Mouse (Mus musculus): ENCODE data around the gene Gnao1. TPM values are rescaled to one million over a fixed set of nuclear protein-coding genes. Genes with fewer than 3 reads are reported as not detected.

Gene Gnao1
- polyA plus RNA-seq, 1 experiment from 2014 or later, result 140 TPM

GRCm38 (mm10) chr8:93819929-93820328, 10.2 kb downstream of the Gnao1 start:
- Histone ChIP-seq H3K4me3 (replicated peaks) (no peak overlapping the region), H3K36me3 (peaks cover 62% of the 10 kb centered on the region), H3K4me1 (replicated peaks) (peaks cover 16% of the 10 kb centered on the region), H3K9ac (replicated peaks) (no peak overlapping the region), H3K4me2 (replicated peaks) (no peak overlapping the region), H3K9me3 (no peaks in the 10 kb centered on the region), H3K27ac (no peak overlapping the region), H3K27me3 (no peaks in the 10 kb centered on the region)
- 82% methylated on average over 4 of the region's 4 CpGs for WGBS
- ATAC-seq, result no peak

GRCm38 (mm10) chr8:93821327-93821726, 11.6 kb downstream of the Gnao1 start:
- peaks cover 71% of the 10 kb centered on the region for H3K36me3 ChIP-seq
- 96% methylated on average over 7 of the region's 7 CpGs for WGBS
- H3K27me3 ChIP-seq, result no peaks in the 10 kb centered on the region
- no peak overlapping the region for H3K4me3 ChIP-seq (replicated peaks)
- no peak overlapping the region for H3K4me2 ChIP-seq (replicated peaks)
- H3K4me1 ChIP-seq (replicated peaks), result peaks cover 2% of the 10 kb centered on the region
- ATAC-seq, result no peak
- no peaks in the 10 kb centered on the region for H3K9me3 ChIP-seq
- no peak overlapping the region for H3K27ac ChIP-seq
- H3K9ac ChIP-seq (replicated peaks), result no peak overlapping the region

- H3K36me3 ChIP-seq, result peaks cover 50% of the 10 kb centered on the region
Observed at GRCm38 (mm10) chr8:93825317-93825716, 15.6 kb downstream of the Gnao1 start.

GRCm38 (mm10) chr8:93830626-93831025, 20.9 kb downstream of the Gnao1 start:
- H3K27me3 ChIP-seq, result no peaks in the 10 kb centered on the region
- no peaks in the 10 kb centered on the region for H3K9me3 ChIP-seq
- H3K4me3 ChIP-seq (replicated peaks), result no peak overlapping the region
- H3K9ac ChIP-seq (replicated peaks), result no peak overlapping the region
- no peak overlapping the region for H3K27ac ChIP-seq
- H3K4me2 ChIP-seq (replicated peaks), result no peak overlapping the region
- ATAC-seq, result no peak
- 82% methylated on average over 3 of the region's 3 CpGs for WGBS
- peaks cover 57% of the 10 kb centered on the region for H3K4me1 ChIP-seq (replicated peaks)
- H3K36me3 ChIP-seq, result peaks cover 16% of the 10 kb centered on the region

More at GRCm38 (mm10) chr8:93825317-93825716, 15.6 kb downstream of the Gnao1 start:
- Histone ChIP-seq H3K4me1 (replicated peaks) (peaks cover 4% of the 10 kb centered on the region), H3K4me3 (replicated peaks) (no peak overlapping the region), H3K4me2 (replicated peaks) (no peak overlapping the region), H3K9me3 (no peaks in the 10 kb centered on the region), H3K9ac (replicated peaks) (no peak overlapping the region), H3K27ac (no peak overlapping the region), H3K27me3 (no peaks in the 10 kb centered on the region)
- no peak for ATAC-seq
- WGBS, result 76% methylated on average over 4 of the region's 4 CpGs

GRCm38 (mm10) chr8:93835771-93836170, 26.0 kb downstream of the Gnao1 start:
- peaks cover 99% of the 10 kb centered on the region for H3K4me1 ChIP-seq (replicated peaks)
- H3K27me3 ChIP-seq, result no peaks in the 10 kb centered on the region
- H3K27ac ChIP-seq, result no peak overlapping the region
- H3K36me3 ChIP-seq, result peaks cover 5% of the 10 kb centered on the region; the same call in 1 of the 2 replicates
- H3K4me2 ChIP-seq (replicated peaks), result no peak overlapping the region
- H3K9me3 ChIP-seq, result no peaks in the 10 kb centered on the region
- WGBS, result 37% methylated on average over 5 of the region's 5 CpGs
- ATAC-seq, result no peak
- no peak overlapping the region for H3K4me3 ChIP-seq (replicated peaks)
- no peak overlapping the region for H3K9ac ChIP-seq (replicated peaks)

GRCm38 (mm10) chr8:93839113-93839512, 29.3 kb downstream of the Gnao1 start:
- H3K36me3 ChIP-seq, result peaks cover 5% of the 10 kb centered on the region; the same call in 1 of the 2 replicates
- H3K27ac ChIP-seq, result peak overlapping the region; percentile 32; the same call in 1 of the 2 replicates
- ATAC-seq, result 0 out of 2 replicates have a peak, but pooled peaks have one; percentile 16
- WGBS, result 14% methylated on average over 8 of the region's 8 CpGs
- peaks cover 91% of the 10 kb centered on the region for H3K4me1 ChIP-seq (replicated peaks)
- no peak overlapping the region for H3K4me3 ChIP-seq (replicated peaks)
- no peaks in the 10 kb centered on the region for H3K27me3 ChIP-seq
- no peak overlapping the region for H3K9ac ChIP-seq (replicated peaks)
- no peaks in the 10 kb centered on the region for H3K9me3 ChIP-seq
- no peak overlapping the region for H3K4me2 ChIP-seq (replicated peaks)

GRCm38 (mm10) chr8:93840486-93840885, 30.7 kb downstream of the Gnao1 start:
- 31% methylated on average over 4 of the region's 4 CpGs for WGBS
- Histone ChIP-seq H3K4me1 (replicated peaks) (peaks cover 85% of the 10 kb centered on the region), H3K9me3 (no peaks in the 10 kb centered on the region), H3K36me3 (peaks cover 5% of the 10 kb centered on the region; the same call in 1 of the 2 replicates), H3K4me3 (replicated peaks) (no peak overlapping the region), H3K9ac (replicated peaks) (no peak overlapping the region), H3K27ac (no peak overlapping the region), H3K4me2 (replicated peaks) (no peak overlapping the region), H3K27me3 (no peaks in the 10 kb centered on the region)
- no peak for ATAC-seq

GRCm38 (mm10) chr8:93840956-93841752, 31.4 kb downstream of the Gnao1 start:
- ATAC-seq, result peak; percentile 67
- Histone ChIP-seq H3K4me2 (replicated peaks) (peak overlapping the region; percentile 25), H3K36me3 (peaks cover 5% of the 10 kb centered on the region; the same call in 1 of the 2 replicates), H3K9me3 (no peaks in the 10 kb centered on the region), H3K4me1 (replicated peaks) (peaks cover 79% of the 10 kb centered on the region), H3K27ac (peak overlapping the region; percentile 61; the same call in 1 of the 2 replicates), H3K9ac (replicated peaks) (0 out of 2 replicates have a peak overlapping the region, but pooled peaks have one; percentile 29), H3K27me3 (no peaks in the 10 kb centered on the region), H3K4me3 (replicated peaks) (no peak overlapping the region)
- 28% methylated on average over 10 of the region's 10 CpGs for WGBS

GRCm38 (mm10) chr8:93842574-93842973, 32.8 kb downstream of the Gnao1 start:
- Histone ChIP-seq H3K4me3 (replicated peaks) (no peak overlapping the region), H3K9me3 (no peaks in the 10 kb centered on the region), H3K27me3 (no peaks in the 10 kb centered on the region), H3K4me1 (replicated peaks) (peaks cover 66% of the 10 kb centered on the region), H3K9ac (replicated peaks) (no peak overlapping the region), H3K36me3 (no peaks in the 10 kb centered on the region), H3K27ac (no peak overlapping the region), H3K4me2 (replicated peaks) (no peak overlapping the region)
- no peak for ATAC-seq
- 85% methylated on average over 4 of the region's 4 CpGs for WGBS

GRCm38 (mm10) chr8:93843858-93844502, 34.2 kb downstream of the Gnao1 start:
- no peak overlapping the region for H3K27ac ChIP-seq
- no peak overlapping the region for H3K4me2 ChIP-seq (replicated peaks)
- H3K4me3 ChIP-seq (replicated peaks), result no peak overlapping the region
- ATAC-seq, result peak; percentile 38
- H3K36me3 ChIP-seq, result no peaks in the 10 kb centered on the region
- WGBS, result 50% methylated on average over 12 of the region's 12 CpGs
- peaks cover 52% of the 10 kb centered on the region for H3K4me1 ChIP-seq (replicated peaks)
- H3K9ac ChIP-seq (replicated peaks), result no peak overlapping the region
- no peaks in the 10 kb centered on the region for H3K9me3 ChIP-seq
- no peaks in the 10 kb centered on the region for H3K27me3 ChIP-seq

GRCm38 (mm10) chr8:93845186-93845585, 35.4 kb downstream of the Gnao1 start:
- Histone ChIP-seq H3K4me1 (replicated peaks) (peaks cover 40% of the 10 kb centered on the region), H3K36me3 (no peaks in the 10 kb centered on the region), H3K4me3 (replicated peaks) (no peak overlapping the region), H3K27ac (no peak overlapping the region), H3K9me3 (no peaks in the 10 kb centered on the region), H3K4me2 (replicated peaks) (no peak overlapping the region), H3K9ac (replicated peaks) (no peak overlapping the region), H3K27me3 (no peaks in the 10 kb centered on the region)
- 75% methylated on average over 1 of the region's 1 CpGs for whole genome bisulfite sequencing
- ATAC-seq, result no peak

- ATAC-seq, result no peak
- no peak overlapping the region for H3K9ac ChIP-seq (replicated peaks)
- no peak overlapping the region for H3K4me2 ChIP-seq (replicated peaks)
- H3K9me3 ChIP-seq, result no peaks in the 10 kb centered on the region
- peaks cover 21% of the 10 kb centered on the region for H3K4me1 ChIP-seq (replicated peaks)
- H3K27ac ChIP-seq, result no peak overlapping the region
- H3K27me3 ChIP-seq, result no peaks in the 10 kb centered on the region
- 0 out of 2 replicates have a peak, but pooled peaks cover 2% of the 10 kb centered on the region for H3K36me3 ChIP-seq
- 87% methylated on average over 11 of the region's 11 CpGs for WGBS
- H3K4me3 ChIP-seq (replicated peaks), result no peak overlapping the region
Observed at GRCm38 (mm10) chr8:93852087-93852645, 42.4 kb downstream of the Gnao1 start.
